Mouse (Mus musculus) CD4-positive, CD25-positive, alpha-beta regulatory T cell, adult 4 months (primary cell): Measurements from ENCODE around the gene Slc16a11. TPM values are rescaled to one million over a fixed set of nuclear protein-coding genes. Genes with fewer than 3 reads are reported as not detected.
A peak's percentile ranks its signal among the peaks of the same experiment; 100 is the strongest.

Experiments
- ATAC-seq: one replicate; pipeline ENCODE4 v1.8.0; 2017
- polyA plus RNA-seq, 2 experiments: library from polyadenylated mRNA; unstranded; fragments of 100-300 nt; shearing (Covaris generic); gene quantifications; one replicate each; pipeline ENCODE4 v1.2.1; 2017

The Slc16a11 gene
- polyA plus RNA-seq, 2 experiments from 2014 or later, result not detected

- no peak for ATAC-seq
Measured at GRCm38 (mm10) chr11:70201691-70202090, 10.9 kb upstream of the Slc16a11 start.

DNA sequence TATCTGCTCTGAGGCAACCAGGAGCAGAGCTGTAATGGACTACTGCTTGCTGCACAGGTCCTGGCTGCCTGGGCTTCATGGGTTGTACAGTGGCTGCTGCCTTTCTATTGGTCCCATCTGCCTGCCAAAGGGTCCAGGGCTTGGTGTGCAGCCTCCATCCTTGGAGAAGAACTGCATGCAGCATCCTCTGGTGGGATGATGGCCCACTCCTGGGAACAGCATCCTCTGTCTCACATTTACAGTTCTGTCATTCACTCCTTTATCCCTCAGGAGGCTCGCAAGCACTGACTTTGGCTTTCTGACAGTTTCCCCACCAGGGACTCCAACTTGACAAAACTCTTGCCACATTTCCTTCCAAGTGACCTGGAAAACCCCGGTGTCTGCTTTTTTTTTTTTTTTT, 5.8 kb upstream of the Slc16a11 start:
- no peak for ATAC-seq

GRCm38 (mm10) chr11:70207283-70207682, 5.3 kb upstream of the Slc16a11 start:
- ATAC-seq, result no peak

DNA sequence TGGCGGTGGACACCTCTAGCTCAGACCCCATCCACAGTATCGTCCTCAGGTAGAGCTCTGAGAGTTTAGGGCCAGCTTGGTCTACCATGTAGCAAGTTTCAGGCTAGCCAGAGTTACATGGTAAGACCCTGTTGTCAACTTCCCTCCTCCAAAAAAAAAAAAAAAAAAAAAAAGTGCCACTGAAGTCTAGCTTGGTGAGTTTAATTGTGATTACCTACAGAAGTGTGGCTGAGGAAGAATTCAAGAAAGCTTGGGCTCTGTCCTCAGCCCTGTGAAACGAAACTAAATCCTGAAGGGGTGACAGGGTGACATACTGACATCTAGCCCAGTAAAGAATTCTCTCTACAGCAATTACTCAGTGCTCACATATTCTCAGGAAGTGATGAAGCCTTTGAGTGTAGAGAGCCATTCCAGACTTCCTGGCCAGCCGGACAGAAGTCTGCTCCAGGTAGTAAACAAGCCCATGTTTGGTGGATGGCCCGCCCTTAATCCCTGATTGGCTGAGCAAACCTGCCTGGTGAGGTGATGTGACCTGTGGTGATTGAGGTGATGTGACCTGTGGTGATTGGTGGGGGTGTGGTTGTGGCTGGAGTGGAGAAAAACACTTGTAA, 3.7 kb upstream of the Slc16a11 start:
- no peak for ATAC-seq

- ATAC-seq, result no peak
Measured at GRCm38 (mm10) chr11:70210681-70211080, 1.9 kb upstream of the Slc16a11 start.

DNA sequence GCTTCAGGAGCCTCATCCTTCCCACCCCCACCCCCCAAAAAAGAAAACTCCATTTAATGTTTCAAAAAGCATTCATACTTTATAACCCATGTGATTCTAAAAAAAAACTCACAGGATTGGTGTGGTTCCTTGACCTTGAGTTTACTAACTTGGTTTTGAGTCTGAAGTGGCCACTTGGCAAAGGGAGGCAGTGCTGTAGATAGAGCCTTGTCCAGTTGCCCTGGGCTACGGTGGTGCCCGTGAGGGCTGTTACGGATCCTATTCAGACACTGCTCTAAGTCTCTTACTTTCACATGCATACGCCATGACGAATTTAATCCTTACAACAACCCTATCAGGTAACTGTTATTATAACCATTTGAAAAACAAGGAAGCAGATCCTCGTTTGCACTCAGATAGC, 580 bp upstream of the Slc16a11 start:
- no peak for ATAC-seq

DNA sequence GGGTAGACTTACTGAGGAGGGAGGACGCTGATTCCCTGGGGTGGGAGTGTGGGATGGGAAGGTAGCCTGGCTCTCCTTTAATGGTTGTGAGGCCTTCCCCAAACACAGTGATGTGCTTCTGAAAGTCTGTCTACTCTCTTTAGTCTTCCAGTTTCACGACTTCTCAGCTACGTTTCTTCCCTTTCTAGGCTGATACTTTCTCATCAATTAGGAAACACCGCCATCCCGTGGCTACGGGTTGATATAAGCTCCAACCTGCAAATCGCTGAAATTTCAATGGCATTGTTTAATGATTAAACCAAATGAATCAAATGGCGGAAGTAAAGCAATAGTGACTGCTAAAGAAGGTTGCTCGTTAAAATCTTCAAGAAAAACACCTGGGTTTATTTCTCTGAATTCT, 344 bp downstream of the Slc16a11 start:
- peak; percentile 63 for ATAC-seq

DNA sequence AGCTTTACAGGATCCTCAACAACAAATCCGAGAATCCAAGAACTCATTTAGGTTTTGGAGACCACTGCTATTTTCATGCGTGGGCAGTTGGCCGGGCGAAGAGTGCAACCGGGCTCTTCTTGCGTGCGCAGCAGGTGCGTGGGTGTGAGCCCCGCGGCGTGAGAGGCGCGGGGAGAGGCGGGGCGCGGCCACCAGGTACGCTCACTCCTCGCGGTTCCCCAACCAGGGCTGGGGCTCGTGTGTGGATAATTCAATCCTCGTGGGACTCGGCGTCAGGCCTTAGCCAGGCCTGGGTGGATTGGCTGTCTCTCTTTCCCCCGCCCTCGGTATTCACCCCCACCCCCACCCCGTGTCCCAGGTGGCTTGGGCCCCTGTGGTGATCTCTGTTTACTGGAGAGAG, 1.2 kb downstream of the Slc16a11 start:
- no peak for ATAC-seq

DNA sequence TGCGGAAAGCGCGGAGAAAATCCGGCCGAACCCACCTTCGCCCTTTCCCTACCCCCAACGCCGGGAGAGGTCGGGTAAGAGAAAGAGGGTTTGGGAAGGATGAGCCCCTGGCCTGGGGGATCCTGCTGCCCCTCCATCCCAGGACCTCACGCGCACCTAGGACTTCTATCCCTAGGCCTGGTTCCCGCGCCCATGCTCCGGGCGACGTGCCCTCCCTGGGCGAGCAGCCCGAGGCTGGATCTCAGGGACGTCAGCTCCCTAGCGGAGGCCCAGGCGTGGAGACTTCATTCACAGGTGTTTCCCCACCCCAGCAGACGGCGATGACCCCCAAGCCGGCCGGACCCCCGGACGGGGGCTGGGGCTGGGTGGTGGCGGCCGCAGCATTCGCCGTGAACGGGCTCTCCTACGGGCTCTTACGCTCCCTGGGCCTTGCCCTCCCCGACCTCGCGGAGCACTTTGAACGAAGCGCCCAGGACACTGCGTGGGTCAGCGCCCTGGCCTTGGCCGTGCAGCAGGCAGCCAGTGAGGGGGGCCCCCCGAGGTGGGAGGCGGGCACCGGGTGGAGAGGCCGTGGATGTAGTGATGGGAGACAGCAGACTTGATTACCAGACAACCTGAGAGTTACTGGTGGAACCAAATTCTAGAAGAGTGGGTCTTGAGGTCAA, 1.8 kb downstream of the Slc16a11 start:
- no peak for ATAC-seq

DNA sequence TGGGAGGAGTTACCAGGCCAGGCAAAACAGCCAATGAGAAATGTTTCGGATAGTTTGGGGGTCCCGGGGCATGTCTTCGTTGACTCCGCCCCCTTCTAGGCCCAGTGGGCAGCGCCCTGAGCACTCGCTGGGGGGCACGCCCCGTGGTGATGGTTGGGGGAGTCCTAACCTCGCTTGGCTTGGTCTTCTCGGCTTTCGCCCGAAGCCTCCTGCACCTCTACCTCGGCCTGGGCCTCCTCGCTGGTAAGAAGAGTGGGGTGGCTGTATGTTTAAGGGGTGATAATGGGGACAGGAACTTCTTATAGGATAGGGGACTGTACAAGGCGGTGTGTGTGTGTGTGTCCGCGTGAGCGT, 2.3 kb downstream of the Slc16a11 start:
- ATAC-seq, result no peak

- no peak for ATAC-seq
Measured at GRCm38 (mm10) chr11:70215301-70215700, 2.7 kb downstream of the Slc16a11 start.

- ATAC-seq, result no peak
Measured at GRCm38 (mm10) chr11:70216103-70216502, 3.6 kb downstream of the Slc16a11 start.

DNA sequence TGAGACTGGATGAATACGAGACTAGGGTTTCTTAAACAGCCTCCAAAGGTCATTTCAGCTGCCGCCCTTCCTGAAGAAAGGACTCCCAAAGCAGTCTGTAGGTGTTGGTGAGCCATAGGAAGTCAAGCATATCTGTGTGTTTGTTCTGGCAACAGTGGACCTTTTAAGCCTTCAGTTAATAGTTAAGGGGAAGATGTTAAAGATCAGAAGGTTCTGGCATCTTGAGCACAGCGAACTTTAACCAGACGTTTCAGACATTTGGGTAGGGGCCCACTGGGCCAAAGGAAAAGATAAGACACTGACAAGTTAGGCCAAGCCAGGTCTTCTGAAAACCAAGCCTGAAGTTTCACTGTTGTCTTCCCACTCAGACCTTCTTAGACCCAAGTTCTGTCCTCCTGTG, 5.5 kb downstream of the Slc16a11 start:
- no peak for ATAC-seq

DNA sequence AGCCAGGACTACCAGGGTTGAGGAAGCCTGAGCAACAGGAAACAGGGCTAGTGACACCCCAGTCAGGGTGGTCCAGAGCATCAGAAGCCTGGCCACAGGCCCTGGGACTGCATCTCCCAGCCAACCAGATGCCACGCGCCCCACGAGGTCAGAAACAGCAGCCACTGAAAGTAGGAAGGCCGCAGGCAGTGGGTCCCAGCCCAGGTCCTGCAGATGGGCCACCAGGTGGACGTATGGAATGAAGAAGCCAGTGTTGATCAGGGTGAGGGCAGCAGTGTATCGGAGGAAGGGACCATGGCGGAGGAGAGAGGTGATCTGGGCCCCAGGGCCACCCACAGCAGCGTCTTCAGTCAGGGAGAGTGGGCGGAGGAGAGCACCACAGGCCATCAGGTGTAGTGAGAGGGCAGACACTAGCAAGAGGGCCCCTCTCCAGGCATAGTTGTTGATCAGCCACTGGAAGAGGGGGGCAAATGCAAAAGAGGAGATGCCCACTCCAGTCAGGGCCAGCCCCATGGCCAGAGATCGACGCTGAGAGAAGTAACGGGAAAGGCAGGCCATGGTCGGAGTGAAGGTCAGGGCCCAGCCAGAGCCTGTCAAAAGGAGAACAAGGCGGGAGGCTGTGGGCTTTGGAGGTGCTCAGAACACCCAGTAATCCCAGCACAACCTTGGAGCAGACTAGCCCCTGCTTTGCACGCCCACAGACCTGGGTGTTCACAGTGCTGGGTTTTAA, 6.4 kb downstream of the Slc16a11 start:
- ATAC-seq, result no peak

- ATAC-seq, result no peak
Measured at GRCm38 (mm10) chr11:70219873-70220272, 7.3 kb downstream of the Slc16a11 start.

GRCm38 (mm10) chr11:70220323-70220722, 7.8 kb downstream of the Slc16a11 start:
- ATAC-seq, result no peak

- ATAC-seq, result peak; percentile 94
Measured at GRCm38 (mm10) chr11:70220731-70221602, 8.4 kb downstream of the Slc16a11 start, which contains the start of gene Slc16a13. Gene Slc16a13 (minus strand): TSS chr11:70221064.

DNA sequence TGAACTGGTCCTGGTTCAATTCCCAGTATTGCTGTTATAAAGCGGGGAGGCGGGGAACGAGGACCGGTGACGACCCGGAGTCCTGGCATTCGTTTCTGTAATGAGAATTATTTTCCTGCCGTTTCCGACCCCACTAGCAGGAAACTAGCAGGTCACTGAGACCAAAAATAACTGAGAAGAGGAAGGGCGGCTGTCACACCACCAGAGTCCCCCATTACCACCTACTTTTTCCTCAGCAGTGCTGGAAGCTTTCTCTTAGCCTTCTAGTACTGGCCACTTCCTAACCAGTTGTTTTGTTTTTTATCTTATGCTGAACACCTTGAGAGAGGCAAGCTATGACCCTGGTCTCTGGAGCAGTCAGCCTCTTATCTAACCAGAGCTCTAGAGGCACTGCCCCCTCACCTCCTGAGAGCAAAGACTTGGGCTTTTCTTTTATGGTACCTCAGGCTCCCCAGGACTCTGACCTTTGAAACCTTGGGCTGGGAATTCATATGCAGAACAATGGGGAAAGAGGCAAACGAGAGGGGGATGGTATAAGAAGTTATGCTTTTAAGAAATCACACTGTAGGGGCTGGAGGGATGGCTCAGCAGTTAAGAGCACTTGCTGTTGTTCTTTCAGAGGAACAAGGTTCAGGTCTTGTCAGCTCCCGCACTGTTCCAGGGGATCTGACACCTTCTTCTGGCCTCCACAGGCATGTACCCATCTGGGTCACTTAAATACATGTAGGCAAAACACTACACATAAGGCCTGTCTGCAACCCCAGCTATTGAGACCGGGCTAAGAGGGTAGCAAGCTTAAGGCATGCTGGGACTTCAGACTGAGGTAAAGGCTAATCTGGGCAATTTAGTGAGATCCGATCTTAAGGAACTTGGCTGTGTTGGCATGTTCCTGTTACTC, 9.3 kb downstream of the Slc16a11 start:
- no peak for ATAC-seq

DNA sequence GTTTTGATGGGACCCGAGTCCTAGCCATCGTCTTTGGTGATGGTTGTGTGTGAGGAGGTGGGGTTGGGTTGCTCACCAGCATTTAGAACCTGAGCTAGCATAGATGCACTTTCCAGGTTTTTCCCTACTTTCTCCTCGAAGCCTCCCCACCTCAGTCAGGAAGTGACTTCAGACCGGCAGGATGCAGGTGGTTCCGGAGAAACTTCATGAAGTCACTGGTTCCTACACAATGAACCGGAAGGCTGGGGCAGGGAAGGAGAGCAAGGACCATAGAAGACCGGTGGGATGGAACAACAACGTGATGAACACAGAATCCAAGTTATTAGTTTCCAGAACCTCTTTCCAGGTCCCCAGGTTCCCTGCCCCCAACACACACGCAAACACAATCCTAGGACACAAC, 11.2 kb downstream of the Slc16a11 start:
- ATAC-seq, result no peak

- ATAC-seq, result no peak
Measured at GRCm38 (mm10) chr11:70225798-70226601, 13.4 kb downstream of the Slc16a11 start.

DNA sequence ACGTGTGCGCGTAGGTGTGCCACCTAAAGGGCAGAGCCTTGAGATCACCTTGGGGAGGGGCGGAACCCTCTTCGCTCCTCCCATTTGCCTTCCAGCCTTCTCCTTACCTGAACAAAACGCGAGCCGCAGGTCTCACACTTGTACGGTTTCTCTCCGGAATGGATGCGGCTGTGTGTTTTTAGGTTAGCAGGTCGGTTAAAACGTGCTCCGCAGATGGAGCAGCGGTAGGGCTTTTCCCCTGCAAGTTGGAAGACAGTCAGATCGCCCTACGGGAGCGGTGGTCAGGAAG, 14.0 kb downstream of the Slc16a11 start:
- no peak for ATAC-seq
